Mouse (Mus musculus): ENCODE measurements around the gene Fabp3. TPM values are rescaled to one million over a fixed set of nuclear protein-coding genes. Genes with fewer than 3 reads are reported as not detected.
A peak's percentile ranks its signal among the peaks of the same experiment; 100 is the strongest.

Fabp3 gene
- polyA plus RNA-seq, 1 experiment from 2014 or later, result 339 TPM

DNA sequence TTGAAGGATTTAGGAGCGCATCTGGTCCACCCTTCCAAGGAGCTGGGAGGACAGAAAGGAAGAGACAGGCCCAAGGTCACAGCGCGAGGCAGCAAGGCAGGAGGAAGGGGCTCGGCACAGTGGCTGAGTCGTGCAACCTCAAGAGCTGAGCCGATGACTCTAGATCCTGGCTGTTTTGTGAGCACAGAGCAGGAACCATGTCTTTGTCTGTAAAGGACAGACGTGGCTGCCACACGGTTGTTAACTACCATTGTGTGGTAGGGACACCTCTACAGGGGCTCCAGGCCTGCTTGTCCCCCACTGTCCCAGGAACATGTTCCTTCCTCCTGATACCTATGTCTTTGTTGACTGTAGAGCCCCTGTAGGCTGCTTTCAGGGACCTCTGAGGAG is 8.8 kb upstream of the Fabp3 start:
- no peak for ATAC-seq
- H3K4me1 ChIP-seq (ENCODE audit: control insufficient read depth, insufficient read depth, low read depth, low read length), result no peaks in the 10 kb centered on the region
- H3K9ac ChIP-seq (ENCODE audit: low read depth, low read length), result no peak overlapping the region
- no peak overlapping the region for H3K27ac ChIP-seq (ENCODE audit: low read depth, low read length)
- H3K36me3 ChIP-seq (ENCODE audit: control insufficient read depth, insufficient read depth, low read length), result no peaks in the 10 kb centered on the region
- H3K27me3 ChIP-seq (replicated peaks; ENCODE audit: control insufficient read depth, insufficient read depth, low read length), result no peaks in the 10 kb centered on the region
- no peaks in the 10 kb centered on the region for H3K9me3 ChIP-seq (ENCODE audit: control insufficient read depth, low read length)
- no peak overlapping the region for H3K4me2 ChIP-seq (ENCODE audit: low read length)
- no peak overlapping the region for H3K4me3 ChIP-seq (ENCODE audit: low read length)
- 63% methylated on average over 8 of the region's 8 CpGs for WGBS

DNA sequence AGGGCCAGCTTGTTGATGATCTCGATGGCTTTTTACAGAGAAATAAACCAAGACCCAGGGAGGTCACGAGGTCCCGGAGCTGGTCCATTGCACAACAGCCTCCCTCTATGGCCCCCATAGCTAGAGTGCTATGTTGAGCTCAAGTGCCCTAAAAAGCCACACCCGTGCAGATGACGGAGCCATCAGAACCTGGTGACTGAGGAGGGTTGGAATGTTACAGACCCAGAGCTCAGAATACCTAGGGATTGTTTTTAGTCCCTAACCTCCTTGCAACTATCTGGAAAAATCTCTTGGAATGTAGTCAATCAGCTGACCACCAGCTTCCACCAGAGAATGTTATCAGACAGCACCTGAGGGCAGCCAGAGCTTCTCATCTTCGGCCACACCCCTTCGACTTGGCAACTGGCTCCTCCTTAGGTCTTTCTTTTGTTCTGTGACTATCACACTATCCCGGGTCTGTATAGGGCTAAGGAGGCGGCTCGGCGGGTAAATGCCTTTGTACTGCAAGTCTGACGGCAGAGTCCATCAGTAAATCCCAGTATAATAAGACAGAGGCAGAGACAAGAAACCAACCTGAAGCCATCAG is 6.0 kb upstream of the Fabp3 start:
- 50% methylated on average over 12 of the region's 12 CpGs for WGBS

DNA sequence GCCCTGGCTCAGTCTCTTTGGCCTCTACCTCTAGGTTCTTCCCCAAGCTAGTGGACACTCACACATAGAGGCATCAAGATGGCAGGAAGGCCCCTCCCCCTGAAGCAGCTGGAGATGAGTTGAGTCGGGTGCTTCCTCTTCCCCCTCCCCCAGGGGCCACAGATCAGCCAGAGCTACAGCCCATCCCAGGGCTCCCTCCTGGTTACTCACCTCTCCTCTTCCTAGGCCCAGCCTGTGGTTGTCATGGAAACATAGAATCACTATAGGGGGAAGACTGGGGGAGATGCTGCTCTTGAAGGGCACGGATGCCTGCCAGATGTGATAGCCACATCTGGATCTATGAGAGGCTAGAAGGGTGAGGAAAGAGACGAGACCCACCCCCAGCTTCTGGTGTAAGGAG is 3.6 kb upstream of the Fabp3 start:
- Histone ChIP-seq H3K36me3 (ENCODE audit: control insufficient read depth, insufficient read depth, low read length) (no peaks in the 10 kb centered on the region), H3K27me3 (replicated peaks; ENCODE audit: control insufficient read depth, insufficient read depth, low read length) (peaks cover 4% of the 10 kb centered on the region; the same call in 1 of the 2 replicates), H3K4me1 (ENCODE audit: control insufficient read depth, insufficient read depth, low read depth, low read length) (peaks cover 8% of the 10 kb centered on the region), H3K4me3 (ENCODE audit: low read length) (no peak overlapping the region), H3K27ac (ENCODE audit: low read depth, low read length) (no peak overlapping the region), H3K9ac (ENCODE audit: low read depth, low read length) (no peak overlapping the region), H3K4me2 (ENCODE audit: low read length) (no peak overlapping the region), H3K9me3 (ENCODE audit: control insufficient read depth, low read length) (no peaks in the 10 kb centered on the region)
- WGBS, result 15% methylated on average over 3 of the region's 3 CpGs
- no peak for ATAC-seq

More for the DNA sequence above, 6.0 kb upstream of the Fabp3 start:
- Histone ChIP-seq H3K4me3 (ENCODE audit: low read length) (no peak overlapping the region), H3K27me3 (replicated peaks; ENCODE audit: control insufficient read depth, insufficient read depth, low read length) (peaks cover 4% of the 10 kb centered on the region; the same call in 1 of the 2 replicates), H3K4me2 (ENCODE audit: low read length) (no peak overlapping the region), H3K9ac (ENCODE audit: low read depth, low read length) (no peak overlapping the region), H3K27ac (ENCODE audit: low read depth, low read length) (no peak overlapping the region), H3K9me3 (ENCODE audit: control insufficient read depth, low read length) (no peaks in the 10 kb centered on the region), H3K4me1 (ENCODE audit: control insufficient read depth, insufficient read depth, low read depth, low read length) (no peaks in the 10 kb centered on the region; the same call in 1 of the 2 replicates), H3K36me3 (ENCODE audit: control insufficient read depth, insufficient read depth, low read length) (no peaks in the 10 kb centered on the region)
- ATAC-seq, result no peak

DNA sequence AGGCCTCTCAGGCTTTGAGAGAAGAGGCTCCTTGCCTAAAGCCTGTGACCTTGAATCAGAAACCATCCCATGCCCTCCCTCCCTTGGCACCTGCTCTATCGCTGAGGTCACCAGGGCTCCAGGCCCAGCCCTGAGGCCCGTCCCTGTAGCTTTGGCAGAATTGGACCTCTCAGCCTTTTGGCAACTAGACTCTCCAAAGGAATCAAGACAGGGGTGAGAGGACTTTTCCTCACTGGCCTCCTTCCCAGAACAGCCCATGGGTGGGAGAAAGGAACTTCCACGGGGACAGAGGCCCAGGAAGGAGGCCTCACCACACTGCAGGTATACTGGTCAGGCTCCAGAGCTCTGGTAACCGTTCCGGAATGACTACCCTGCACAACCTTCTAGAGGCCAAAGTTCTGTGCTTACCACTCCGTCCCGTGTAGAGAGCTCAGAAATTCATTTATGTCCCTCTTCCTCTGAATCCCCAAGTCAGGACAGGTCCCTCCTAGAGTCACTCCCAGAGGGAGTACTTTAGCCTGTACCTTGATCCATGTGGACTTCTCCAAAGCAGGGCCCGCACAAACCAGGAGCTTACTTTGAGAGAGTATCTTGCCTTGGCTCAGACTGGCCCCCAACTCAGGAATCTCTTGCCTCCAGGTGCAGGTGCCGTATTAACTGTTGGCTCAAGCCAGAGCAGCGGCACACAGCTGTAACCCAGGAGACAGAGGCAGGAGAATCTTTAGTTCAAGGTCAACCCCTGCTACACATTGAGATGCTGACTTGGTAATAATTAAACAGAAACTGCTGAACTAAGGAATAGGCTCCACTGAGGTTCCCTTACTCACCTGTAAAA is 1.4 kb upstream of the Fabp3 start:
- 76% methylated on average over 10 of the region's 10 CpGs for WGBS

DNA sequence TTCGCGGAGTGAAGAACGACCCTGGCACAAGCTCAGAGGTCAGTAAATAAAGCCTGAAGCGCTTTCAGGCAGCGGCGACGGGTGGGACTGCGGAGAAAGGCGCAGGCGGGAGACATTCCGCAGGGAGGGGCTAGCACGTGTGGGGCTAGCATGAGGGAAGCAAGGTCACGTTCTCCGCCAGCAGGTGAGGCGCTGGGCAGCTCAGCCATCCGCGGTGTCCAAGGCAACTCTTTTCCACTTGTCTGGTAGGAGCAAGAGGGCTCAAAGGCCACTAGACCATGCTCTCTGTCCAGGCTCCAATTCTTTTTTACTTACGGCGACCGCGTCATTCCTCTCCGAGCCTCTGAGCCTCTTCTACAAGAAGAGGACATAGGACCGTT is 554 bp upstream of the Fabp3 start:
- peak overlapping the region; percentile 75 for H3K27ac ChIP-seq (ENCODE audit: low read depth, low read length)
- peaks cover 4% of the 10 kb centered on the region; the same call in 1 of the 2 replicates for H3K27me3 ChIP-seq (replicated peaks; ENCODE audit: control insufficient read depth, insufficient read depth, low read length)
- peak overlapping the region; percentile 68 for H3K4me2 ChIP-seq (ENCODE audit: low read length)
- H3K4me3 ChIP-seq (ENCODE audit: low read length), result peak overlapping the region; percentile 53
- peak; percentile 27 for ATAC-seq
- WGBS, result under 1% methylated on average over 23 of the region's 23 CpGs
- no peaks in the 10 kb centered on the region for H3K9me3 ChIP-seq (ENCODE audit: control insufficient read depth, low read length)
- peaks cover 11% of the 10 kb centered on the region for H3K4me1 ChIP-seq (ENCODE audit: control insufficient read depth, insufficient read depth, low read depth, low read length)
- H3K36me3 ChIP-seq (ENCODE audit: control insufficient read depth, insufficient read depth, low read length), result peaks cover 2% of the 10 kb centered on the region; the same call in 1 of the 2 replicates
- H3K9ac ChIP-seq (ENCODE audit: low read depth, low read length), result peak overlapping the region; percentile 75

More for the DNA sequence above, 1.4 kb upstream of the Fabp3 start:
- Histone ChIP-seq H3K9me3 (ENCODE audit: control insufficient read depth, low read length) (no peaks in the 10 kb centered on the region), H3K4me2 (ENCODE audit: low read length) (peak overlapping the region; percentile 68; the same call in 1 of the 2 replicates), H3K36me3 (ENCODE audit: control insufficient read depth, insufficient read depth, low read length) (no peaks in the 10 kb centered on the region), H3K9ac (ENCODE audit: low read depth, low read length) (no peak overlapping the region), H3K27me3 (replicated peaks; ENCODE audit: control insufficient read depth, insufficient read depth, low read length) (peaks cover 4% of the 10 kb centered on the region; the same call in 1 of the 2 replicates), H3K4me3 (ENCODE audit: low read length) (no peak overlapping the region), H3K4me1 (ENCODE audit: control insufficient read depth, insufficient read depth, low read depth, low read length) (peaks cover 11% of the 10 kb centered on the region), H3K27ac (ENCODE audit: low read depth, low read length) (no peak overlapping the region)
- no peak for ATAC-seq

DNA sequence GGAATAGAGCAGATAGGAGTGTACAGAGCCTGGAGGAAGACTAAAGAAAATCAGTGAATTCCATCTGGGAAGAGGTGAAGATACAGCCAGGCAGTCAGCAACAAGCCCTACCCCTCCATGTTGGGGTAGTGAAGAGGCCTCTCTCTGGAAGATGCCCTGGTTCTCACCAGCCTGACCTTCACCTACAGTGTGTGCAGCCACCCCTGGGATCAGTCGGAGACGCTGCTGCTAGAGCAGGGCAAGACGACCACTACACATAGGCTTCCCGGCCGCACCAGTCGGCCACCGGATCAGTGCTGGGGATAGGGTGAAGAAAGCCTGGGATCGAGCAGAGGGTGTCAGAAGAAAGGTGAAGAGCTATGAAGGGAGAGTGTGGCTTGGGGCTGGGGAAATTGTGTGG is 859 bp downstream of the Fabp3 start:
- ATAC-seq, result no peak
- Histone ChIP-seq H3K4me1 (ENCODE audit: control insufficient read depth, insufficient read depth, low read depth, low read length) (peaks cover 11% of the 10 kb centered on the region), H3K27ac (ENCODE audit: low read depth, low read length) (peak overlapping the region; percentile 75), H3K4me3 (ENCODE audit: low read length) (peak overlapping the region; percentile 53), H3K9ac (ENCODE audit: low read depth, low read length) (peak overlapping the region; percentile 75), H3K27me3 (replicated peaks; ENCODE audit: control insufficient read depth, insufficient read depth, low read length) (peaks cover 4% of the 10 kb centered on the region; the same call in 1 of the 2 replicates), H3K4me2 (ENCODE audit: low read length) (peak overlapping the region; percentile 68), H3K9me3 (ENCODE audit: control insufficient read depth, low read length) (no peaks in the 10 kb centered on the region), H3K36me3 (ENCODE audit: control insufficient read depth, insufficient read depth, low read length) (peaks cover 14% of the 10 kb centered on the region)
- WGBS, result 43% methylated on average over 8 of the region's 8 CpGs

DNA sequence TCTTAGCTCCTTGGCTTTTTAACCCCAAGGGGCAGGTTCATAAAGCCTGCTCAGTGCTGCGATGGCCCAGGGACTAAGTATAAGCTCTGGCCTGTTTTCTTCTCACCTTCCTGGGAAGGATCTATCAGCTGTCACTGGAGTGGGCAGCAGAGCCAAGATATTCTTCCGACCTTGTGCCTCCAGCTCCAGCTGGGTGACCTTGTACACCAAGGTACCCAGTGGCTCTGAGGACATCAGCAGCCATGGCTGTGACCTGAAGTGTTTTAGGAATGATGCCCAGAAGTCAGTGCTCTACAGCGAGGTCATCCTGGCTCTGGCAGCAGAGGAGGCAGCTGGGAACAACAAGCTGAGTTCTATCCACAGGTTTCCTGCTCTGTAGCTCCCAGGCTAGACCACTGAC is 4.1 kb downstream of the Fabp3 start:
- H3K9me3 ChIP-seq (ENCODE audit: control insufficient read depth, low read length), result no peaks in the 10 kb centered on the region
- H3K36me3 ChIP-seq (ENCODE audit: control insufficient read depth, insufficient read depth, low read length), result peaks cover 26% of the 10 kb centered on the region
- no peak overlapping the region for H3K4me2 ChIP-seq (ENCODE audit: low read length)
- no peak overlapping the region for H3K9ac ChIP-seq (ENCODE audit: low read depth, low read length)
- H3K4me3 ChIP-seq (ENCODE audit: low read length), result no peak overlapping the region
- WGBS, result 91% methylated on average over 3 of the region's 3 CpGs
- no peak for ATAC-seq
- peaks cover 10% of the 10 kb centered on the region for H3K4me1 ChIP-seq (ENCODE audit: control insufficient read depth, insufficient read depth, low read depth, low read length)
- no peaks in the 10 kb centered on the region for H3K27me3 ChIP-seq (replicated peaks; ENCODE audit: control insufficient read depth, insufficient read depth, low read length)
- H3K27ac ChIP-seq (ENCODE audit: low read depth, low read length), result no peak overlapping the region

DNA sequence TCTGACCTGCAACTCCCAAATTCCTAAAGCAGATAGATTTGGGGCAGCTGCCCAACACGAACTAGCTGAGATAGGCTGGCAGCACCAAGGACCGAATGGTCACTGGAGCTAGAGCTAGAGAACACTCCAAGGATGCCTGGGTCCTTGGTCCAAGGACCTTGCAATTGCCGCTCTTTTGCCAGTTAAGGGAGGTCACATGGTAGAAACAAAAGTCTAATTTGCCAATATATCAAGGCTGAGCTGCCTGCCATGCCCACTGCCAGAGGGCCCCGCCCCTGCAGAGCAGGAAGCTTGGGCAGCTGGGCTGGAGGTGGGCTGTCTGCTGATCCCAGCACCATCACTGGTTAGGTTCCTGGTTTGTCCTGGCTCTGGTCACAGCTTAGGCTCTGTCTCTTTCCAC is 5.2 kb downstream of the Fabp3 start:
- 94% methylated on average over 4 of the region's 4 CpGs for WGBS
- ATAC-seq, result no peak
- Histone ChIP-seq H3K4me3 (ENCODE audit: low read length) (no peak overlapping the region), H3K4me2 (ENCODE audit: low read length) (no peak overlapping the region), H3K9ac (ENCODE audit: low read depth, low read length) (no peak overlapping the region), H3K9me3 (ENCODE audit: control insufficient read depth, low read length) (no peaks in the 10 kb centered on the region), H3K27ac (ENCODE audit: low read depth, low read length) (no peak overlapping the region), H3K36me3 (ENCODE audit: control insufficient read depth, insufficient read depth, low read length) (peaks cover 26% of the 10 kb centered on the region), H3K4me1 (ENCODE audit: control insufficient read depth, insufficient read depth, low read depth, low read length) (peaks cover 5% of the 10 kb centered on the region), H3K27me3 (replicated peaks; ENCODE audit: control insufficient read depth, insufficient read depth, low read length) (no peaks in the 10 kb centered on the region)

DNA sequence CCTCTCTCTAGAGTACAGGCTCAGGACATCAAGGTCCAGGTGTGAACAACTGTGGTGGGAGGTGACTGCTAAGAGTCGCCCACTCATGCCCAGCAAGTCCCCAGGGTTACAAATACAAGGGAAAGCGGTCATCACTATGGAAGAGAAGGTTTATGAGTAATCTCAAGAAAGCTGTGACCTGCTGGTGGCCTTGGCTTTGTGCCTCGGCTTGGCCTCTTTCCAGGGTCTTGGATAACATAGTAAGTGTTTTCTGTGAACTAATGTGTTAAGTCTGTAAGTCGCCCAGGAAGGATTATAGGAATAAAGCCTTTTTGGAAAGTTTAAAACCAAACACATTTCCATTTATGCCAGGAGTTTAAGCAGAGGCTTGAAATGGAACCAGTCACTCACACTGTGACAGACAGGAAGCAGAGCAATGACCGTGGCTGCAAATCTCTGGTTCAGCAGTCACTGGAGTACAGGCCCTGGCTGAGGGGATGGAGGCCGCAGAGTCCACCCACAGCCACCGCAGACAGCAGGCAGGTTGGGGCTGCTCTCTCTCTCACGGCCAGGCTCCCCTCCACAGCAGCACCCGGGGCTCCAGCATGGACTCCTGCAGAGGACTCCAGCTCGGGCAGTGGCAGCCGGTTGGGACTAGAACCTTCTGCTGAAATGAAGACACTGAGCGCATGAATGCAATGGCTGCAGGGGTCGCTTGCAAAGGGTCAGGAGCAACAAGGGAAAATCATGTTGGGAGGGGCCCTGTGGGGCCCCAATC is 7.6 kb downstream of the Fabp3 start:
- H3K4me3 ChIP-seq (ENCODE audit: low read length), result no peak overlapping the region
- no peaks in the 10 kb centered on the region for H3K27me3 ChIP-seq (replicated peaks; ENCODE audit: control insufficient read depth, insufficient read depth, low read length)
- no peaks in the 10 kb centered on the region for H3K4me1 ChIP-seq (ENCODE audit: control insufficient read depth, insufficient read depth, low read depth, low read length)
- WGBS, result 74% methylated on average over 13 of the region's 13 CpGs
- no peaks in the 10 kb centered on the region for H3K9me3 ChIP-seq (ENCODE audit: control insufficient read depth, low read length)
- ATAC-seq, result no peak
- no peak overlapping the region for H3K4me2 ChIP-seq (ENCODE audit: low read length)
- no peak overlapping the region for H3K9ac ChIP-seq (ENCODE audit: low read depth, low read length)
- peaks cover 26% of the 10 kb centered on the region for H3K36me3 ChIP-seq (ENCODE audit: control insufficient read depth, insufficient read depth, low read length)
- H3K27ac ChIP-seq (ENCODE audit: low read depth, low read length), result no peak overlapping the region
